Mouse (Mus musculus): Measurements from ENCODE around the gene Best1.

DNA sequence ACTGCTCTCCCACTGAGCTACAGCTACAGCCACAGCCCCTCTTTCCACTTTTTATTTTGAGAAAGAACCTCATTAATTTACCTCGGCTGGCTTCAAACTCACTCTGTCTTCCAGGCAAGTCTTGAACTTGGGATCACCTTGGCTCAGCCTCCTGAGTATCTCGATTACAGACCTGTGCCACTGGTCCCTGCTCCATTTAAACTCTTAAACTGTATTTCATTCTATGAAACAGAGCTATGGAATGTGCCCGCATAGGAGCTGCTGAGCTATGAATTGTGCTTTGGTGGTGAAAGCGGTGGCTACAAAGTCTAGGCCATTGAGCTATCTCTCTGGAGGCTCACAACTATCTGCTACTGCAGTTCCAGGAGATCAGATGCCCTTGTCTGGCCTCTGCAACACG, 43.5 kb downstream of the Best1 start:
- TF ChIP-seq POLR2A (IDR thresholded peaks at IDR 0.05; ENCODE audit: insufficient read depth, low read depth, low read length) (no peak), CTCF (IDR thresholded peaks at IDR 0.05; ENCODE audit: insufficient read depth, low read depth, low read length) (no peak)
